Mouse (Mus musculus) kidney, adult 9 months (tissue): ENCODE data around the gene Gm10300.

Experiments used
- DNase-seq: peaks from one replicate; pipeline ENCODE4 v3.0.0; 2022

Gm10300 gene

GRCm38 (mm10) chr4:132057311-132057710 lies 17.2 kb upstream of the Gm10300 start:
- no peak for DNase-seq

- DNase-seq = no peak
These were observed 15.0 kb upstream of the Gm10300 start for GRCm38 (mm10) chr4:132059541-132059940.

GRCm38 (mm10) chr4:132060040-132060832 lies 14.3 kb upstream of the Gm10300 start:
- DNase-seq = no peak

GRCm38 (mm10) chr4:132062289-132062688 lies 12.2 kb upstream of the Gm10300 start:
- DNase-seq = peak; percentile 71

GRCm38 (mm10) chr4:132062934-132063884 lies 11.3 kb upstream of the Gm10300 start:
- DNase-seq = peak; percentile 91

- peak; percentile 65 for DNase-seq
These were observed 9.9 kb upstream of the Gm10300 start for GRCm38 (mm10) chr4:132064550-132064949.

- no peak for DNase-seq
These were observed 8.9 kb upstream of the Gm10300 start for GRCm38 (mm10) chr4:132065578-132065977.

GRCm38 (mm10) chr4:132066101-132066773 lies 8.3 kb upstream of the Gm10300 start:
- peak; percentile 97 for DNase-seq

- no peak for DNase-seq
These were observed 7.2 kb upstream of the Gm10300 start for GRCm38 (mm10) chr4:132067112-132067937.

- no peak for DNase-seq
These were observed 6.6 kb upstream of the Gm10300 start for GRCm38 (mm10) chr4:132067938-132068235.

- peak; percentile 72 for DNase-seq
These were observed 2.8 kb upstream of the Gm10300 start for GRCm38 (mm10) chr4:132071674-132072073.

- peak; percentile 65 for DNase-seq
These were observed 2.3 kb upstream of the Gm10300 start for GRCm38 (mm10) chr4:132072156-132072555.

GRCm38 (mm10) chr4:132072946-132073345 lies 1.6 kb upstream of the Gm10300 start:
- peak; percentile 92 for DNase-seq

- peak; percentile 100 for DNase-seq
These were observed 654 bp downstream of the Gm10300 start, which contains the start of gene Epb41 for GRCm38 (mm10) chr4:132074933-132075769. Gene Epb41, minus strand, starts transcription at chr4:132075321.

GRCm38 (mm10) chr4:132075796-132076195 lies 1.3 kb downstream of the Gm10300 start:
- DNase-seq = peak; percentile 43

GRCm38 (mm10) chr4:132076480-132077405 lies 2.2 kb downstream of the Gm10300 start:
- peak; percentile 64 for DNase-seq

GRCm38 (mm10) chr4:132077445-132077844 lies 2.9 kb downstream of the Gm10300 start:
- DNase-seq = no peak

GRCm38 (mm10) chr4:132078296-132078714 lies 3.8 kb downstream of the Gm10300 start:
- DNase-seq = peak; percentile 47

- DNase-seq = peak; percentile 84
These were observed 5.2 kb downstream of the Gm10300 start for GRCm38 (mm10) chr4:132079555-132080275.
